Mouse (Mus musculus) heart, embryonic 11.5 days (tissue): ENCODE measurements around the gene Srprb. TPM values are rescaled to one million over a fixed set of nuclear protein-coding genes. Genes with fewer than 3 reads are reported as not detected.
A peak's percentile ranks its signal among the peaks of the same experiment; 100 is the strongest.

Experiments
- ATAC-seq: fragments of 200-750 bp; cut with Nextera tagmentation; replicated peaks from 2 replicates; pipeline ENCODE4 v1.8.0; 2017; ENCODE audit warnings: moderate library complexity; ENCODE audit not compliant: insufficient number of reproducible peaks, low FRiP score, low TSS enrichment
- H3K27ac ChIP-seq: fragments of 300-500 bp; sonication (generic); 2 replicates; pipeline ENCODE4 v1.5.1; 2014; ENCODE audit warnings: mild to moderate bottlenecking, low read depth, low read length
- H3K27me3 ChIP-seq: fragments of 300-500 bp; sonication (generic); 2 replicates; pipeline ENCODE4 v1.6.1; 2014; ENCODE audit warnings: mild to moderate bottlenecking, low read length, mixed read lengths; ENCODE audit not compliant: control insufficient read depth, insufficient read depth
- H3K36me3 ChIP-seq: fragments of 300-500 bp; sonication (generic); 2 replicates; pipeline ENCODE4 v1.6.1; 2014; ENCODE audit warnings: mild to moderate bottlenecking, low read length, moderate library complexity, mixed read lengths; ENCODE audit not compliant: control insufficient read depth, insufficient read depth
- H3K4me1 ChIP-seq: fragments of 300-500 bp; sonication (generic); 2 replicates; pipeline ENCODE4 v1.6.1; 2014; ENCODE audit warnings: low read length; ENCODE audit not compliant: control insufficient read depth, insufficient read depth
- H3K4me2 ChIP-seq: fragments of 300-500 bp; sonication (generic); 2 replicates; pipeline ENCODE4 v1.6.1; 2014; ENCODE audit warnings: mild to moderate bottlenecking, moderate library complexity
- H3K4me3 ChIP-seq: fragments of 300-500 bp; sonication (generic); 2 replicates; pipeline ENCODE4 v1.5.1; 2014; ENCODE audit warnings: low read depth, low read length
- H3K9ac ChIP-seq: fragments of 300-500 bp; sonication (generic); 2 replicates; pipeline ENCODE4 v1.6.1; 2014; ENCODE audit warnings: mild to moderate bottlenecking, low read depth, low read length, moderate library complexity
- H3K9me3 ChIP-seq: fragments of 300-500 bp; sonication (generic); replicated peaks from 2 replicates; pipeline ENCODE4 v1.6.1; 2016; ENCODE audit warnings: low read length; ENCODE audit not compliant: control insufficient read depth
- WGBS: fragments of 180-500 bp; shearing (Covaris S2); extraction: QIAGEN DNeasy Blood & Tissue Kit; methylation state at CpG from one replicate; pipeline ENCODE4 v1.1.7; 2014; ENCODE audit not compliant: insufficient replicate concordance; 5-methylcytosine and 5-hydroxymethylcytosine counted together
- polyA plus RNA-seq: library from polyadenylated mRNA; unstranded; fragments of >200 nt; fragmentation: Nextera tagmentation; extraction: Ambion mirVana; gene quantifications from 2 replicates; pipeline ENCODE4 v1.2.1, GENCODE M21; 2014

Srprb gene
- 47.3 and 50.6 TPM in 2 replicates for polyA plus RNA-seq

GRCm38 (mm10) chr9:103201561-103202260, at the start of gene Srprb:
Srprb (minus strand) TSS chr9:103202137.
- H3K9ac ChIP-seq = peak within 1 kb of the TSS; percentile 85
- H3K4me3 ChIP-seq = peak within 1 kb of the TSS; percentile 93
- peak; percentile 98 for ATAC-seq
- H3K36me3 ChIP-seq = peaks cover 13% of the 10 kb centered on the region
- under 1% methylated on average over 45 of the region's 45 CpGs for WGBS
- peaks cover 3% of the 10 kb centered on the region; the same call in 1 of the 2 replicates for H3K4me1 ChIP-seq
- H3K27me3 ChIP-seq = no peaks in the 10 kb centered on the region
- peak within 1 kb of the TSS; percentile 77 for H3K4me2 ChIP-seq
- H3K27ac ChIP-seq = peak within 1 kb of the TSS; percentile 89
- no peaks in the 10 kb centered on the region for H3K9me3 ChIP-seq

DNA sequence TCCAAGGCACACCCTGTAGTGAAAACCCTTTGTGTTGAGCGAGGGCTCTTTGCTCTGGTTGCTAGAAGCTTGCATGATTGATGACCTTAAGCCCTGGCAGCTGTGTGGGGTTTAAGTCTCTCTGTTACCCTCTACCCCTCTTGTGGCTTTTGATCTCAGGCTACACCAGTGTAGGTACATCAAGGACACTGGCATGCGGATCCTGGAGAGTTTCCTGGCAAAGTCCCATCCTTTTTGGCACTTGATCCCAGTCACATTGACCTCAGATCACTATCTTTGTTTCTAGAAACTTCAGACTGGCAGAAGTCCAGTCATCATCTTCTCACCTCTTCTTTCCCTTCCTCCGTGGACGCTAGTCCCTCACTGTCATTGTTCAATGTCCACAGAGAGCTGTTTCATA, 46.7 kb upstream of the Srprb start:
- H3K36me3 ChIP-seq = no peaks in the 10 kb centered on the region
- WGBS = 34% methylated on average over 4 of the region's 4 CpGs
- H3K4me3 ChIP-seq = no peak overlapping the region
- no peaks in the 10 kb centered on the region for H3K9me3 ChIP-seq
- no peak overlapping the region for H3K9ac ChIP-seq
- ATAC-seq = no peak
- H3K4me2 ChIP-seq = no peak overlapping the region
- no peak overlapping the region for H3K27ac ChIP-seq
- peaks cover 7% of the 10 kb centered on the region for H3K4me1 ChIP-seq
- no peaks in the 10 kb centered on the region for H3K27me3 ChIP-seq

- ATAC-seq = no peak
- H3K4me1 ChIP-seq = peaks cover 7% of the 10 kb centered on the region
- H3K27me3 ChIP-seq = no peaks in the 10 kb centered on the region
- no peak overlapping the region for H3K9ac ChIP-seq
- H3K4me3 ChIP-seq = no peak overlapping the region
- no peak overlapping the region for H3K4me2 ChIP-seq
- no peaks in the 10 kb centered on the region for H3K9me3 ChIP-seq
- WGBS = 75% methylated on average over 8 of the region's 8 CpGs
- H3K27ac ChIP-seq = no peak overlapping the region
- no peaks in the 10 kb centered on the region for H3K36me3 ChIP-seq
Measured at GRCm38 (mm10) chr9:103246526-103247168, 44.7 kb upstream of the Srprb start.

DNA sequence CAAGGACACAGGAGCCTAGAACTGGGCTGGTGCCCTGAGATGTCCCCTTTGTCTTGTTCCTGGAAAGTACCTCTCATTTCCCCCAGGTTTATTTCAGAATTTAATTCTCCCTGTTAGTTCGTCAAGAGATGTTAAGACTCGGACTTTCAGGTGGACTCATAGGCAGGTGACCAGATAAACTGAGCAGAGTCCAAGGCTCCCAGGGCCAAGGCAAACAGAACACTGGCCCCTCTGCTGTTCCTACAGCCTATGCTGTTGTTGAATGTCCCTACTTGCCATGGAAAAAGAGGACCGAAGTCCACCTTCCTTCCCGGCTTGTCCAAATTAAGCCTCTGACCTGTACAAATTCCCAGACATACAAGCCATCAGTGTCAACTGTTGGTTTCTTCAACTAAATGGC, 41.7 kb upstream of the Srprb start:
- Histone ChIP-seq H3K4me3 (no peak overlapping the region), H3K9me3 (no peaks in the 10 kb centered on the region), H3K4me2 (no peak overlapping the region), H3K9ac (no peak overlapping the region), H3K4me1 (peaks cover 4% of the 10 kb centered on the region; the same call in 1 of the 2 replicates), H3K27ac (no peak overlapping the region), H3K27me3 (no peaks in the 10 kb centered on the region; the same call in 1 of the 2 replicates), H3K36me3 (no peaks in the 10 kb centered on the region)
- no peak for ATAC-seq
- 89% methylated on average over 4 of the region's 4 CpGs for WGBS

DNA sequence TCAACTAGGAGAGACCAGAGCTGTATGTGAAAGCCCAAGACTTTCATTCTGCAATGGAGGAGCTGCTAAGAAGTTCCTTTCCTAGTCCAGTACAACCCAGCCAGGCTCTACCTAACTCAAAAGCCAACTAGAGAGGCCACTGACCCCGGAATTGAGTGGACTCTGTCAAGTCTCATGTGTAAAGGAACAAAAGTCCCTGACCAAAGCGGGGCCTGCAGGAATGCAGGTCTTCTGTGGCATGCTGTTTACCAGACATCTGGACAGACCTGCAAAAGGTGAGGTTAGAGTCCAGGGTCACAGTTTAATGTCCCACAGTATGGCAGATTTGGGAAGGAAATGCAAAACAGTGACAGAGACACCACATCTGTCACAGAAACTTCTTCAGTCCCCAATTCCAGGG, 39.3 kb upstream of the Srprb start:
- 72% methylated on average over 2 of the region's 2 CpGs for WGBS
- no peaks in the 10 kb centered on the region; the same call in 1 of the 2 replicates for H3K27me3 ChIP-seq
- ATAC-seq = no peak
- H3K27ac ChIP-seq = no peak overlapping the region
- H3K9me3 ChIP-seq = no peaks in the 10 kb centered on the region
- no peaks in the 10 kb centered on the region for H3K36me3 ChIP-seq
- H3K4me2 ChIP-seq = no peak overlapping the region
- H3K9ac ChIP-seq = no peak overlapping the region
- H3K4me1 ChIP-seq = no peaks in the 10 kb centered on the region
- no peak overlapping the region for H3K4me3 ChIP-seq

DNA sequence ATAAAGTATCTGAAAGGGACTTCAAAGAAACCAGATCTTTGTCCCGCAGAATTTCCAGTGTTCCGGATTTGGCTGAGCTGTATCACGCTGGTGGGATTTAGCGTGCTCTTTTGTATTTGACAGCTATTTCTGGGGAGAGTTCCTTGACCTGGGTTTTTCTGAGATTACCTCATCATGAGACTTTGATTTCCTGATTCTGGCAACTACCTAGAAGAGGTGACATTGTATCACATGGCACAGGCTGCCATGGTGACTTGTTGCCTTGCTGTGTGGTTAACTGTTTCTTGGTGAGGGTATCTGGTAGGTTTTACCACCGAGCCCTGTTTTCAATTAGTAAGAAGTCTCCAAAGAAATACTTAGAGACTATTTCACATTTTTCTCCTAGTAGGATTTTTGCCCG, 37.5 kb upstream of the Srprb start:
- no peaks in the 10 kb centered on the region for H3K4me1 ChIP-seq
- ATAC-seq = no peak
- H3K27me3 ChIP-seq = no peaks in the 10 kb centered on the region; the same call in 1 of the 2 replicates
- H3K4me3 ChIP-seq = no peak overlapping the region
- no peak overlapping the region for H3K4me2 ChIP-seq
- no peak overlapping the region for H3K27ac ChIP-seq
- no peak overlapping the region for H3K9ac ChIP-seq
- no peaks in the 10 kb centered on the region for H3K9me3 ChIP-seq
- 88% methylated on average over 6 of the region's 6 CpGs for WGBS
- no peaks in the 10 kb centered on the region for H3K36me3 ChIP-seq

DNA sequence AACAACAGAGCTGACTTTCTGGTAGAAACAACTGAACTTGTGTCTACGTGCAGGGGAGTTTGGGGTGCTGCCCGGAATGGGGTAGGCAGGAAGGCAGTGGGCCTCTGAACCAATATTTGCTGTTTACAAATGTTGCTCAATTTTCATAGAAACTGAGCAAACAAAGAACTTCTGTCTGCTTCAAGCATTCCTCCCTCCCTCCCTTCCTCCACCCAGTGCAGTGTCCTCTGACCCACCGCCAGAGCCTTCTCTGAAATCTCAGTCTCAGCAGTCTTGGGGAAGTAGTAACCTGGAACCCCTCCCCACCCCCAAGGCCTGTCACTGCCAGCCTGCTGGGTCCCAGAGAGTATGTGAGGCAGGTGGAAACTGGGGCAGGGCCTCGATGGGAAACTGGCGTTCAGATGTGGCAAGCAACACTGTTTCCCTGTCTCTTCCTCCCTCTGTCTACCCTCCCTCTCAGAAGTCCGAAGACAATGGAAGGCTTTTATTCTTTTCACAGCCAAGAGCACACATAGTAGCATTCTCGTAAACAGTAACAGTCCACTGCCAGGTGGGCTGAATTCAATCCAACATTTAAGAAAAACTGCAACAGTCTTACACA, 32.7 kb upstream of the Srprb start:
- no peak overlapping the region for H3K27ac ChIP-seq
- H3K27me3 ChIP-seq = no peaks in the 10 kb centered on the region
- H3K9ac ChIP-seq = no peak overlapping the region
- no peaks in the 10 kb centered on the region for H3K9me3 ChIP-seq
- no peak for ATAC-seq
- H3K4me2 ChIP-seq = no peak overlapping the region
- no peak overlapping the region for H3K4me3 ChIP-seq
- H3K36me3 ChIP-seq = no peaks in the 10 kb centered on the region
- 56% methylated on average over 7 of the region's 7 CpGs for WGBS
- H3K4me1 ChIP-seq = 0 out of 2 replicates have a peak, but pooled peaks cover 2% of the 10 kb centered on the region

- H3K36me3 ChIP-seq = no peaks in the 10 kb centered on the region
- H3K4me3 ChIP-seq = no peak overlapping the region
- ATAC-seq = no peak
- 0 out of 2 replicates have a peak, but pooled peaks cover 2% of the 10 kb centered on the region for H3K4me1 ChIP-seq
- no peak overlapping the region for H3K9ac ChIP-seq
- H3K27ac ChIP-seq = no peak overlapping the region
- no peaks in the 10 kb centered on the region for H3K9me3 ChIP-seq
- H3K27me3 ChIP-seq = no peaks in the 10 kb centered on the region
- 53% methylated on average over 7 of the region's 7 CpGs for WGBS
- H3K4me2 ChIP-seq = no peak overlapping the region
Measured at GRCm38 (mm10) chr9:103234059-103234458, 32.1 kb upstream of the Srprb start.
